Mouse (Mus musculus) heart, adult 2 months (tissue): Measurements from ENCODE around the gene Xrra1. TPM values are rescaled to one million over a fixed set of nuclear protein-coding genes. Genes with fewer than 3 reads are reported as not detected.
A peak's percentile ranks its signal among the peaks of the same experiment; 100 is the strongest.

ENCODE experiments used
- DNase-seq, 2 experiments: peaks; one replicate each; pipeline ENCODE4 v3.0.0; 2021
- H3K27ac ChIP-seq: fragments of 200-600 bp; 2 replicates; pipeline ENCODE4 v1.8.1; 2022
- H3K27me3 ChIP-seq: fragments of 200-500 bp; 2 replicates; pipeline ENCODE4 v1.6.1; 2012; ENCODE audit warnings: mild to moderate bottlenecking, low read length, inconsistent platforms, mixed read lengths; ENCODE audit not compliant: control insufficient read depth, insufficient read depth
- H3K36me3 ChIP-seq: fragments of 200-500 bp; 2 replicates; pipeline ENCODE4 v1.6.1; 2012; ENCODE audit warnings: low read length, inconsistent platforms; ENCODE audit not compliant: control insufficient read depth, insufficient read depth
- H3K4me1 ChIP-seq: fragments of 200-500 bp; 2 replicates; pipeline ENCODE4 v1.6.1; 2011; ENCODE audit warnings: low read length; ENCODE audit not compliant: control insufficient read depth, insufficient read depth
- H3K4me3 ChIP-seq: fragments of 200-600 bp; 2 replicates; pipeline ENCODE4 v1.8.1; 2022
- H3K79me2 ChIP-seq: fragments of 200-500 bp; replicated peaks from 2 replicates; pipeline ENCODE4 v1.6.1; 2012; ENCODE audit warnings: mild to moderate bottlenecking, inconsistent platforms, low read length, moderate library complexity, mixed read lengths; ENCODE audit not compliant: control insufficient read depth, insufficient read depth
- H3K9ac ChIP-seq: fragments of 200-500 bp; 2 replicates; pipeline ENCODE4 v1.6.1; 2012; ENCODE audit warnings: low read depth, mild to moderate bottlenecking, control low read depth, inconsistent platforms, low read length, mixed read lengths
- CTCF ChIP-seq: fragments of 200-600 bp; IDR thresholded peaks from 2 replicates; pipeline ENCODE4 v1.8.1; 2022; ENCODE audit warnings: antibody characterized with exemption, mild to moderate bottlenecking, moderate library complexity
- EP300 ChIP-seq: fragments of 200-500 bp; IDR thresholded peaks from 2 replicates; pipeline ENCODE4 v1.6.1; 2011; ENCODE audit warnings: low read depth, low read length, control low read depth; ENCODE audit not compliant: insufficient read depth
- POLR2A ChIP-seq: fragments of 200-500 bp; IDR thresholded peaks from 2 replicates; pipeline ENCODE4 v1.6.1; 2011; ENCODE audit warnings: mild to moderate bottlenecking, low read depth, low read length, control low read depth; ENCODE audit not compliant: insufficient read depth
- WGBS: fragments of 180-500 bp; shearing (Covaris S2); methylation state at CpG from one replicate; pipeline ENCODE4 v1.1.7; 2018; 5-methylcytosine and 5-hydroxymethylcytosine counted together
- intact Hi-C: fragments of 180-260 bp; cut with DNase I; formaldehyde crosslinking; loops from one replicate; pipeline ENCODE4 v1.15.1; 2025
- polyA plus RNA-seq: library from polyadenylated mRNA; depleted of rRNA; stranded (reverse); fragments of >200 nt; gene quantifications from 2 replicates; pipeline ENCODE4 v1.2.3, GENCODE M21; 2012
- total RNA-seq, 2 experiments: library from RNA; stranded (reverse); gene quantifications; 2 replicates each; pipeline ENCODE4 v1.2.3; 2021

Gene Xrra1
- total and polyA plus RNA-seq, 3 experiments: 0.10 to 0.14 TPM; not detected in 1

GRCm38 (mm10) chr7:99907463-99907862 lies 48.5 kb downstream of the Xrra1 start:
- Histone ChIP-seq H3K27ac (no peak overlapping the region), H3K79me2 (no peaks in the 10 kb centered on the region), H3K27me3 (no peaks in the 10 kb centered on the region), H3K9ac (no peak overlapping the region), H3K4me1 (no peaks in the 10 kb centered on the region; the same call in 1 of the 2 replicates), H3K36me3 (no peaks in the 10 kb centered on the region), H3K4me3 (no peak overlapping the region)
- intact Hi-C loops: no loop called here
- 54% methylated on average over 3 of the region's 3 CpGs for WGBS
- TF ChIP-seq CTCF (no peak), EP300 (no peak), POLR2A (no peak)
- no peak for DNase-seq

- H3K9ac ChIP-seq: no peak overlapping the region
- TF ChIP-seq EP300: no peak
- no peak for TF ChIP-seq POLR2A
- TF ChIP-seq CTCF: no peak
- no peaks in the 10 kb centered on the region for H3K36me3 ChIP-seq
- H3K4me3 ChIP-seq: no peak overlapping the region
- no peak for DNase-seq
- no peak overlapping the region for H3K27ac ChIP-seq
- WGBS: 71% methylated on average over 5 of the region's 5 CpGs
- H3K79me2 ChIP-seq: no peaks in the 10 kb centered on the region
- intact Hi-C loops: no loop called here
- H3K4me1 ChIP-seq: no peaks in the 10 kb centered on the region
- H3K27me3 ChIP-seq: no peaks in the 10 kb centered on the region
These were observed 52.1 kb downstream of the Xrra1 start for GRCm38 (mm10) chr7:99911038-99911437.

GRCm38 (mm10) chr7:99914316-99914715 lies 55.4 kb downstream of the Xrra1 start:
- Histone ChIP-seq H3K36me3 (no peaks in the 10 kb centered on the region), H3K9ac (no peak overlapping the region), H3K27ac (no peak overlapping the region), H3K27me3 (no peaks in the 10 kb centered on the region), H3K79me2 (no peaks in the 10 kb centered on the region), H3K4me3 (no peak overlapping the region), H3K4me1 (no peaks in the 10 kb centered on the region; the same call in 1 of the 2 replicates)
- 82% methylated on average over 10 of the region's 10 CpGs for WGBS
- intact Hi-C loops: no loop called here
- TF ChIP-seq CTCF (no peak), EP300 (no peak), POLR2A (no peak)
- no peak for DNase-seq

- Histone ChIP-seq H3K36me3 (no peaks in the 10 kb centered on the region), H3K4me1 (no peaks in the 10 kb centered on the region; the same call in 1 of the 2 replicates), H3K27me3 (no peaks in the 10 kb centered on the region), H3K9ac (no peak overlapping the region), H3K27ac (no peak overlapping the region), H3K4me3 (no peak overlapping the region), H3K79me2 (no peaks in the 10 kb centered on the region)
- TF ChIP-seq POLR2A (no peak), CTCF (no peak), EP300 (no peak)
- WGBS: 44% methylated on average over 2 of the region's 2 CpGs
- intact Hi-C loops: no loop called here
- no peak for DNase-seq
These were observed 56.6 kb downstream of the Xrra1 start for GRCm38 (mm10) chr7:99915511-99915910.

GRCm38 (mm10) chr7:99916741-99917319 lies 57.9 kb downstream of the Xrra1 start:
- TF ChIP-seq POLR2A (no peak), CTCF (peak; percentile 77)
- Histone ChIP-seq H3K79me2 (no peaks in the 10 kb centered on the region), H3K9ac (0 out of 2 replicates have a peak overlapping the region, but pooled peaks have one; percentile 0), H3K4me3 (peak overlapping the region; percentile 42), H3K36me3 (no peaks in the 10 kb centered on the region), H3K27me3 (no peaks in the 10 kb centered on the region), H3K4me1 (no peaks in the 10 kb centered on the region; the same call in none of the 2 replicates), H3K27ac (no peak overlapping the region)
- DNase-seq: peak; percentile 36 to 47
- WGBS: 8% methylated on average over 22 of the region's 22 CpGs
- intact Hi-C loops: no loop called here

GRCm38 (mm10) chr7:99917320-99917844 lies 58.5 kb downstream of the Xrra1 start:
- WGBS: 1% methylated on average over 36 of the region's 36 CpGs
- peak overlapping the region; percentile 42 for H3K4me3 ChIP-seq
- H3K9ac ChIP-seq: peak overlapping the region; percentile 36
- no peaks in the 10 kb centered on the region for H3K27me3 ChIP-seq
- H3K79me2 ChIP-seq: no peaks in the 10 kb centered on the region
- no peak overlapping the region for H3K27ac ChIP-seq
- TF ChIP-seq CTCF (no peak), POLR2A (no peak), EP300 (no peak)
- peak; percentile 40 to 42 for DNase-seq
- intact Hi-C loops: no loop called here
- no peaks in the 10 kb centered on the region for H3K36me3 ChIP-seq
- H3K4me1 ChIP-seq: no peaks in the 10 kb centered on the region; the same call in none of the 2 replicates
